Mouse (Mus musculus) T-helper 17 cell (primary cell): ENCODE measurements around the gene Prss21.

Experiments
- in situ Hi-C, 2 experiments: fragments of 300-600 bp; cut with MboI, MseI; formaldehyde crosslinking; loops; 1 replicate in 1 of 2; 2 replicates in 1 of 2; pipeline ENCODE4 v1.15.1; 2025; ENCODE audit warnings: high pct_unique_total_duplicates in 2 of 2

The Prss21 gene

DNA sequence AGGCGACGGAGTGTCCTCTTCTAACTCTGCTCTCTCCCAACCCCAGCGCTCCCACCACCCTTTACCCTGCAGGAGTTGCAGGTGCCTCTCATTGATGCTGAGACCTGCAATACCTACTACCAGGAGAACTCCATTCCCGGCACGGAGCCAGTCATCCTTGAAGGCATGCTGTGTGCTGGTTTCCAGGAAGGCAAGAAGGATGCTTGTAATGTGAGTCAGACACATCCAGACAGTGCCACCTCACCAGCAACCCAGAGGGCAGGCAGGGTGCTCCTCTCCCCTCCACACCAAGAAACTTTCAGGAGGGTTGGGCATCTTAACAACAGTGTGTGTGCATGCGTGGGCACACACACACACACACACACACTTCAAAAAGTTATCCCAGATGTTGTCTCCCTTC lies 10.7 kb upstream of the Prss21 start:
- in situ Hi-C loops: no loop called here

DNA sequence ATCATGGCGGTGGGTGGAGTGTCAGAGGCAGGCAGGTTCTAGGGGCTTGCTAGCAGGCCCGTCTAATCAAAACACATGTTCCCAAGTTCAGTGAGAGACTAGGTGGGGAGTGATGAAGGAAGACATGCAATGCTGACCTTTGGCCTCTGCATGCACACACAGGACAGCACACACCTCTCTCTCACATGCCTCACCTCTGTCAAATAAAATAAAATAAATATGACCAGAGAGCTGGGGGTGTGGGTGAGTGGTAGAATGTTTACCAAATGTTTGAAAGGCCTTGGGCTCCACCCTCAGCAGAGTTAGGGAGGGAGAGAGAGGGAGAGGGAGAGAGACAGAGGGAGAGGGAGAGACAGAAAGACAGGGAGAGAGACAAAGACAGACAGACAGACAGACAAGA lies 9.9 kb upstream of the Prss21 start:
- in situ Hi-C loops: no loop called here

DNA sequence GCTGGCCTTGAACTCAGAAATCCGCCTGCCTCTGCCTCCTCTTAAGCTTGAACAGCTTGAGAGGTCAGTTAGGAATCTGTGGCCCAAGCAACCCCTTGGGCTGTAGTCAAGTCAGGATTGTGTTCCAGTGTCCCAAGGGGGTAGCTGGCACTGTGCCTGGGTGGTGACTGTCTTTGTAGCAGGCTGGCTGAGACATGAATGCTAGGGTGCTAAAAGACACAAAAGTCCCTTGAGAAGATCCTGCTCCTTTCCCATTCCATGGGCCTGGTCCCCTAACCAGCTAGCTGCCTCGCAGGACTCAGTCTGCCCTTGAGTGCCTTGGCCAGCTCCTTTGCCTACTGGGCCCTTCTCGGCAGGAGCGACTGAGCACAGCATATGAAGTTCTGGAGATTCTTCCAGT lies 4.9 kb upstream of the Prss21 start:
- in situ Hi-C loops: no loop called here

DNA sequence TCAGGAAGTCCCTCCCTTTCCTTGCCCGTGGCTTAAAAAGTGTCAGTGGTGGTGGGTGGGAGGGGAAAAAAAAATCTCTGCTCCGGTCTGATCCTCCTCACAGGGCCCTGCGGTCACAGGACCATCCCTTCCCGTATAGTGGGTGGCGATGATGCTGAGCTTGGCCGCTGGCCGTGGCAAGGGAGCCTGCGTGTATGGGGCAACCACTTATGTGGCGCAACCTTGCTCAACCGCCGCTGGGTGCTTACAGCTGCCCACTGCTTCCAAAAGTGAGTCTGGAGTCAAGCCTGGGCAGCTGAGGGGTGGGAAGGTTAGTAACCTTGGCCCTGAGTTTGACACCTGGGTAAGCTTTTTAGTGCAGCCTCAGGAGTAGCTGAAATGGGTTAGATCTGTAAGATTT lies 657 bp downstream of the Prss21 start:
- in situ Hi-C loops: no loop called here

DNA sequence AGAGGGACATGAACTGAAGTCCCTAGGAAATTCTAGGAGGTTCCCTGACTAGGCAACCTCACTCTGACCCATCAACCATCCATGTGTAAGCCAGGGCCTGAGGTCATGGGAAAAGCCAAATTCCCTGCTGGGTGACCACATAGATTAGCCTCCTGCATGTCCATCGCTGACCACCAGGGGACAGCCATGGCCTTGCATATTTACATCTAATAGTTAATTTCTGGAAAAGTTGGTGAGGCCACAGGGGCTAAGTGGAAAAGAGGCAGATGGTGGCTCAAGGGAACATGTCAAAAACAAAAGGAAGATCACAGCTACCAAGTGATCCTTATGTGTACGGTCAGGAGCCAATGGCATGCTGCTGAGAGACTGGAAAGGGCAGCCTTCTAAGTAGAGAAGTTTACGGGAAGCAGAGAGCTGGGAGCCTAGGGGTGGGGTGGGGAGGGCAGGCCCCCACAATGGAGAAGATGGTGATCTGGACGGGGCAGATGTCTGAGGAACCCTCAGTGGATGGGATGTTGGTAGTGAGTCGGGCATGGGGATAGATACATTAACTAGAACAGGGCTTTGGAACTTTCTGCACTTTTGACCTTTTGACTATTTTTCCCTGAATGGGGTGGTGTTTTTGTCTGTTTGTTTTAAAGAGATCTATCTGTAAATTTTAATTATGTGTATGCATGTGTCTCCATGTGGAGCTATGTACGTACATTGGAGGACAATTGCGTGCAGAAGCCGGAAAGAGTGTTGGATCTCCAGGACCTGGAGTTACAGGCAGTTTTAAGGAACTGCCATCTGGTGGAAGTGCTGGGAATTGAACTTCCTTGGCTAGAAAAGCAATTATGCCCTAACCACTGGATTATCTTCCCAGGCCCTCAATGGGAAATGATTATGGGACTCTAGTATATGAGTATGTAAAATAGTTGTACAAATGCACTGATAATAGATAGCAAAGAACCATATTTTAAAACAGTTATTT lies 6.3 kb downstream of the Prss21 start:
- in situ Hi-C loops: no loop called here

DNA sequence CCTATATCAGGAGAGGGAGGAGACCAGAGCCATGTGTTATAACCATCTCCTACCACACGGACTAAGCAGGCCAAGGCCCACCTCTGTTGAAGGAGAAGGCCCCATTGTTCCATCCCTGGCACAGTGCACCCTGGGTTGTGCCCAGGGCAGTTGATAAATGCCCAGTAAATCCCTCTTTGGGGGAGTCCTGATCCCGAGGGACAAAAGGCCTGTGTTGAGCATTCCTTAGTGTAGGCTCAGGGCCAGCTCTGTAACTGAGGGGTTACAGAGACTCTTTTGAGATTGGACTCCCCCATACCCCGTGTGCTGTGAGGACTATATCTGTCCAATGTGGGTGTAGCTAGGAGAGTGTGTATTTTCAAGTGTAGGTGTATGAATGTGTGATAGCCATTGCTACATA lies 8.9 kb downstream of the Prss21 start:
- in situ Hi-C loops: no loop called here

DNA sequence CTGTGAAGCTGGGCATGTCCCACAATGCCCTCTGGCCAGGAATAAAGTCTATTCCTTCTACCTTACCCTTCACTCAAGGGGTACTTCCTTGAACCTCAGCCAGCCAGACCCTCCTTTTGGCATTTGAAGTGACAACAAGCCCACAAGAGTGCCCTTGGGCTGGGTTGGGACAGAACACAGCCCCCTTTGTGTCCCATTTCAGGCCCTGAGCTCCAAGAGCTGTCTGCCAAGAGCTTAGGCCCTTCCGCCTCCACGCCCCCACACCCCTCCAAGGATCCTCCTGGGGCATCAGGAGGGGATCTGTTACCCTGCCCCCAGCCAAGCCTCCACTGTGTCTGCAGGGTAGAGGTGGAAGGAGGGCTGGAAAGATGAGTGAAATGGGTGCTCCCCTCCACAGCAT lies 9.3 kb downstream of the Prss21 start:
- in situ Hi-C loops: no loop called here

DNA sequence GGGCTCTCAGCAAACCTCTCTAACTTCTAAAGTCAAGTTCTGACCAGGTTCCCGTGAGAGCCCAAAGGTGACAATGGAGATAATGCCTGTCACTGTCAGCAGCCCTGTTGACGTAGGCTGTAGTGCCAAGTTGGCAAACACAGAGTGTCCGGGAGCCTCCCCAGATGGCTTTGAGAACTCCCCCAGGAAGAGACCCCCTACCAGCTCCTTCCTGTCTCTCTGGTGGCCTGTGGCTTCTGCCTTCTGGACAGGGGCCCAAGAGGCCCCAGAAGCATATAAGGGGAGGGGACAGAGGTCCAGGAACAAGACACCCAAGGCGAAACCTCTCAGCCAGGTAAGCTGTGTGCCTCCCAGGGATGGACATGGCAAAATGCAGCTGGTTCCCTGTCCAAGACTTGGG lies 12.7 kb downstream of the Prss21 start, which contains the start of the genes Dcpp1 and Dcpp2:
TSS of gene Dcpp1 (plus strand) at position 301 of the 400 bp plus-strand sequence.
TSS of gene Dcpp2 (plus strand) at position 305 of the 400 bp plus-strand sequence.
- in situ Hi-C loops: loop anchor here in 1 of 2 experiments (5.0 kb wide), 1 partner anchor 42 kb away; no protein-coding TSS in a partner anchor

DNA sequence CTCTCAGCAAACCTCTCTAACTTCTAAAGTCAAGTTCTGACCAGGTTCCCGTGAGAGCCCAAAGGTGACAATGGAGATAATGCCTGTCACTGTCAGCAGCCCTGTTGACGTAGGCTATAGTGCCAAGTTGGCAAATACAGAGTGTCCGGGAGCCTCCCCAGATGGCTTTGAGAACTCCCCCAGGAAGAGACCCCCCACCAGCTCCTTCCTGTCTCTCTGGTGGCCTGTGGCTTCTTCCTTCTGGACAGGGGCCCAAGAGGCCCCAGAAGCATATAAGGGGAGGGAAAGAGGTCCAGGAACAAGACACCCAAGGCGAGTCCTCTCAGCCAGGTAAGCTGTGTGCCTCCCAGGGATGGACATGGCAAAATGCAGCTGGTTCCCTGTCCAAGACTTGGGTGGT lies 49.3 kb downstream of the Prss21 start, which contains the start of gene Dcpp3:
TSS of gene Dcpp3 (plus strand) at position 301 of the 400 bp plus-strand sequence.
- in situ Hi-C loops: loop anchor here in 1 of 2 experiments (5.0 kb wide), 1 partner anchor 35 kb away; no protein-coding TSS in a partner anchor
